Mouse (Mus musculus): ENCODE measurements around the gene Pnpla6. TPM values are rescaled to one million over a fixed set of nuclear protein-coding genes. Genes with fewer than 3 reads are reported as not detected.
"Not testable (repeated sequence)": the region's sequence is repeated elsewhere in the genome, so short reads cannot be mapped to it uniquely, and the experiment has no call there.

Gene Pnpla6
- polyA plus RNA-seq, 1 experiment = 28.0 TPM

GRCm38 (mm10) chr8:3567641-3568371, 52.6 kb downstream of the Pnpla6 start, which contains the start of gene C330021F23Rik:
C330021F23Rik (plus strand) TSS chr8:3567990.
- Histone ChIP-seq H3K4me1 (ENCODE audit: control insufficient read depth, insufficient read depth, low read length) (no peaks in the 10 kb centered on the region), H3K27ac (ENCODE audit: insufficient read depth, low read length) (no peak within 1 kb of the TSS), H3K4me3 (ENCODE audit: insufficient read depth, low read length) (no peak within 1 kb of the TSS)
- TF ChIP-seq CTCF (IDR thresholded peaks at IDR 0.05; ENCODE audit: borderline replicate concordance, insufficient read depth, low read length) = no peak
- TF ChIP-seq POLR2A (IDR thresholded peaks at IDR 0.05; ENCODE audit: low read depth, low read length) = no peak

- H3K4me3 ChIP-seq (ENCODE audit: insufficient read depth, low read length) = no peak overlapping the region
- TF ChIP-seq CTCF (IDR thresholded peaks at IDR 0.05; ENCODE audit: borderline replicate concordance, insufficient read depth, low read length) (no peak), POLR2A (IDR thresholded peaks at IDR 0.05; ENCODE audit: low read depth, low read length) (no peak)
- H3K27ac ChIP-seq (ENCODE audit: insufficient read depth, low read length) = no peak overlapping the region
- no peaks in the 10 kb centered on the region for H3K4me1 ChIP-seq (ENCODE audit: control insufficient read depth, insufficient read depth, low read length)
Observed at GRCm38 (mm10) chr8:3568378-3568777, 53.2 kb downstream of the Pnpla6 start.

GRCm38 (mm10) chr8:3569784-3570183, 54.6 kb downstream of the Pnpla6 start:
- no peak for TF ChIP-seq POLR2A (IDR thresholded peaks at IDR 0.05; ENCODE audit: low read depth, low read length)
- no peak for TF ChIP-seq CTCF (IDR thresholded peaks at IDR 0.05; ENCODE audit: borderline replicate concordance, insufficient read depth, low read length)
- no peak overlapping the region for H3K4me3 ChIP-seq (ENCODE audit: insufficient read depth, low read length)
- H3K4me1 ChIP-seq (ENCODE audit: control insufficient read depth, insufficient read depth, low read length) = no peaks in the 10 kb centered on the region
- H3K27ac ChIP-seq (ENCODE audit: insufficient read depth, low read length) = no peak overlapping the region

GRCm38 (mm10) chr8:3574546-3574945, 59.4 kb downstream of the Pnpla6 start:
- Histone ChIP-seq H3K4me1 (ENCODE audit: control insufficient read depth, insufficient read depth, low read length) (no peaks in the 10 kb centered on the region), H3K27ac (ENCODE audit: insufficient read depth, low read length) (no peak overlapping the region), H3K4me3 (ENCODE audit: insufficient read depth, low read length) (no peak overlapping the region)
- TF ChIP-seq POLR2A (IDR thresholded peaks at IDR 0.05; ENCODE audit: low read depth, low read length) (no peak), CTCF (IDR thresholded peaks at IDR 0.05; ENCODE audit: borderline replicate concordance, insufficient read depth, low read length) (no peak)

- Histone ChIP-seq H3K4me1 (ENCODE audit: control insufficient read depth, insufficient read depth, low read length) (no peaks in the 10 kb centered on the region), H3K27ac (ENCODE audit: insufficient read depth, low read length) (no peak overlapping the region), H3K4me3 (ENCODE audit: insufficient read depth, low read length) (no peak overlapping the region)
- TF ChIP-seq POLR2A (IDR thresholded peaks at IDR 0.05; ENCODE audit: low read depth, low read length) (no peak), CTCF (IDR thresholded peaks at IDR 0.05; ENCODE audit: borderline replicate concordance, insufficient read depth, low read length) (no peak)
Observed at GRCm38 (mm10) chr8:3576211-3576960, 61.2 kb downstream of the Pnpla6 start.

GRCm38 (mm10) chr8:3579390-3580364, 64.5 kb downstream of the Pnpla6 start:
- no peak overlapping the region for H3K4me3 ChIP-seq (ENCODE audit: insufficient read depth, low read length)
- TF ChIP-seq CTCF (IDR thresholded peaks at IDR 0.05; ENCODE audit: borderline replicate concordance, insufficient read depth, low read length) (no peak), POLR2A (IDR thresholded peaks at IDR 0.05; ENCODE audit: low read depth, low read length) (no peak)
- H3K4me1 ChIP-seq (ENCODE audit: control insufficient read depth, insufficient read depth, low read length) = no peaks in the 10 kb centered on the region
- H3K27ac ChIP-seq (ENCODE audit: insufficient read depth, low read length) = no peak overlapping the region

- H3K4me1 ChIP-seq (ENCODE audit: control insufficient read depth, insufficient read depth, low read length); H3K4me3 ChIP-seq (ENCODE audit: insufficient read depth, low read length); H3K27ac ChIP-seq (ENCODE audit: insufficient read depth, low read length): not testable (repeated sequence)
Observed at GRCm38 (mm10) chr8:3581961-3582360, 66.8 kb downstream of the Pnpla6 start.

GRCm38 (mm10) chr8:3586452-3586851, 71.3 kb downstream of the Pnpla6 start:
- Histone ChIP-seq H3K4me3 (ENCODE audit: insufficient read depth, low read length) (no peak overlapping the region), H3K4me1 (ENCODE audit: control insufficient read depth, insufficient read depth, low read length) (no peaks in the 10 kb centered on the region)
- TF ChIP-seq CTCF (IDR thresholded peaks at IDR 0.05; ENCODE audit: borderline replicate concordance, insufficient read depth, low read length) (no peak), POLR2A (IDR thresholded peaks at IDR 0.05; ENCODE audit: low read depth, low read length) (no peak)

GRCm38 (mm10) chr8:3586993-3587390, 71.8 kb downstream of the Pnpla6 start, which contains the start of gene Camsap3:
Camsap3 (plus strand) TSS chr8:3587293.
- H3K4me3 ChIP-seq (ENCODE audit: insufficient read depth, low read length) = peak within 1 kb of the TSS; percentile 35
- TF ChIP-seq POLR2A (IDR thresholded peaks at IDR 0.05; ENCODE audit: low read depth, low read length) = no peak
- no peak for TF ChIP-seq CTCF (IDR thresholded peaks at IDR 0.05; ENCODE audit: borderline replicate concordance, insufficient read depth, low read length)

More at GRCm38 (mm10) chr8:3586452-3586851, 71.3 kb downstream of the Pnpla6 start:
- no peak overlapping the region for H3K27ac ChIP-seq (ENCODE audit: insufficient read depth, low read length)

More at GRCm38 (mm10) chr8:3586993-3587390, 71.8 kb downstream of the Pnpla6 start, which contains the start of gene Camsap3:
- Histone ChIP-seq H3K4me1 (ENCODE audit: control insufficient read depth, insufficient read depth, low read length) (no peaks in the 10 kb centered on the region), H3K27ac (ENCODE audit: insufficient read depth, low read length) (no peak within 1 kb of the TSS)
